Mouse (Mus musculus): ENCODE data around the gene Sgsm1. TPM values are rescaled to one million over a fixed set of nuclear protein-coding genes. Genes with fewer than 3 reads are reported as not detected.

The Sgsm1 gene
- total RNA-seq, 2 experiments from 2014 or later = 175 to 185 TPM

DNA sequence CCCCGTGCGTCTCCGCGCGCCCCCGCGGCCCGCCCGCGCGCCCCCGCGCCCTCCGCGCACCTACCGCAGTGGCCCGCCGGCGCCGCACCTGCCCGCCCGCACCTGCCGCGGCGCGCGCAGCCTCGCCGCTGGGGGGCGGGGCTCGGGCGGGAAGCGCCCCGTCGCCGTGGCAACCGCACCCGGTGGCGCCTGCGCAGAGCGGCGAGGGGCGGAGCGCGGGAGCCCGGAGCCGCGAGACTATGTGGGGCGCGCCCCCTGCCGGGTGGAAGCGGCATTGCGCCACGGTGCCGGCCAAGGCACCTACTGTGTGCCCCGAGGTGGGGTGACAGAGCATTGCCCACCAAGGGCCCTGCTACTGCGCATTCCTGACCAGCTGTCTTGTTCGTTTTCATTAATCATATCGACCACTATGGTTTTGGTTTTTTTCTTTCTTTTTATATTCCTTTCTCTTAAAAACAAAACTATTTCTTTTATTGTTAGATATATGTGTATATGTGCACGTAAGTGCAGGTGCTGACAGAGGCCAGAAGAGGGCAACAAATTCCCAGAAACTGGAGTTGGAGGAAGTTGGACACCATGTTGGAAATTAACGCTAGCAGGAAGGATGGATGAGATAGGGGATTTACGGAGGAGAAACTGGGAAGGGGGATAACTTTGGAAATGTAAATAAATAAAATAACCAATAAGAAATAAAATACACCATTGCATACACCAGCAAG lies 89.3 kb downstream of the Sgsm1 start, which contains the start of gene 2900026A02Rik:
TSS of gene 2900026A02Rik (minus strand) at position 90 of the 719 bp plus-strand sequence.
- peak within 1 kb of the TSS; percentile 52 for H3K27ac ChIP-seq
- DNase-seq (ENCODE audit: extremely low spot score in 1 of 2, low spot score in 2 of 2) = peak; percentile 81 to 82
- peak within 1 kb of the TSS; percentile 75 for H3K4me3 ChIP-seq
- peak; percentile 92 for TF ChIP-seq CTCF (IDR thresholded peaks at IDR 0.05)
- intact Hi-C loops (cut with DNase I) = loop anchor here (1.0 kb wide), 1 partner anchor 41 kb away; no protein-coding TSS in a partner anchor

DNA sequence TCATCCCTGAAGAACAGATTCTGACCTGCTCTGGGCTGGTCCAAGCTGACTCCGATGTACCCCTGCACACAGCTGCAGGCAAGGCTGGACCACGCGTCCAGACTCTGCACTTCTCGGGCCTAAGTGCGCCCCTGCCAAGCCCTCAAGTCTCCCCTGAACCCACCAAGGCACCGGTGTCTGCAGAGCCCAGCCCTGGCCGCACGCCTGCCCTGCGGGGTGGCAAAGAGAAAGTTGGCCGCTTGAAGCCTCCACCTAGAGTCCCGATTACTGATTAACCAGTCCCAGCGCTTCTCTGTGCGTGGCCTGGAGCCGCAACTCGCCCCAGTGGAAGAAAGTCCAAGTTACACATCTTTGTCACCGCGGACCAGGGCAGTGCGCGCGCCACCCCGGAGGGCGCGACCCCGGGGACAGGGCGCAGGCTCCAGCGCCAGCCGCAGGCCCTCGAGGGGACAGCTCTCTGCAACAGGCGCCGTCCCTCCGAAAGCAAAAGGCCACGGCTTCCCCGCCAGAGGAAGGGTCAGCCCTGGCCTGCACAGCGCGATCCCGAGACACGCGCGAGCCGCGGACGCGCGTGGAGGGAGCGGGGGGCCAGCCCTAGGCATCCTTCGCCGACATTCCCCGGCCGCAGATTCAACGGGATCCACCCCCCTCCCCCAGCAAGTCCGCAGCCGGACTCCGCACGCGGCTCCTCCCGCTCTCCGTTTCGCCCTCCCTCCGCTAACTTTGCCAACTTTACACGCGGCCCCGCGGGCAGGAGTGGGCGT lies 90.0 kb downstream of the Sgsm1 start:
- intact Hi-C loops (cut with DNase I) = loop anchor here (1.0 kb wide), 1 partner anchor 40 kb away; no protein-coding TSS in a partner anchor
- peak overlapping the region; percentile 52 for H3K27ac ChIP-seq
- TF ChIP-seq CTCF (IDR thresholded peaks at IDR 0.05) = no peak; the same call in 1 of the 2 replicates
- peak overlapping the region; percentile 75 for H3K4me3 ChIP-seq
- DNase-seq (ENCODE audit: extremely low spot score in 1 of 2, low spot score in 2 of 2) = no peak

DNA sequence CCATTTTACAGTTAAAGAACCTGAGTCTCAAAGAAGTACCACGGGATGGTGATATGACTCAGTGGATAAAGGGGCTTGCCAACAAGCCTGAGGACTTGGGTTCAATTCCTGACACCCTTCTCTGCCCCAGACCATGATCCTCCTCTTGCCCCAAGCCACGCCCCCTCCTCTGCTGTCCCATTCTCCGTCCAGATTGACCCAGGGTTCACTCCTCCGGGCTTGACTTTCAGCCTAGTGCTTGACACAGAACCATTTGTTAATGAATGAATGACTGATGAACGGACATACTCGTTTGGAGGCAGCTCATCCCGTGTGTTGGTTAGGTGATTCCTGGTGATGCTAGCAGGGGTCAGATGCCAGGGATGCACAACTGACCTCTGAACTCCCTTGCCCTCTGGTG lies 90.7 kb downstream of the Sgsm1 start:
- no peak for TF ChIP-seq CTCF (IDR thresholded peaks at IDR 0.05)
- Histone ChIP-seq H3K27ac (no peak overlapping the region), H3K4me3 (no peak overlapping the region)
- intact Hi-C loops (cut with DNase I) = no loop called here
- DNase-seq (ENCODE audit: extremely low spot score in 1 of 2, low spot score in 2 of 2) = no peak

DNA sequence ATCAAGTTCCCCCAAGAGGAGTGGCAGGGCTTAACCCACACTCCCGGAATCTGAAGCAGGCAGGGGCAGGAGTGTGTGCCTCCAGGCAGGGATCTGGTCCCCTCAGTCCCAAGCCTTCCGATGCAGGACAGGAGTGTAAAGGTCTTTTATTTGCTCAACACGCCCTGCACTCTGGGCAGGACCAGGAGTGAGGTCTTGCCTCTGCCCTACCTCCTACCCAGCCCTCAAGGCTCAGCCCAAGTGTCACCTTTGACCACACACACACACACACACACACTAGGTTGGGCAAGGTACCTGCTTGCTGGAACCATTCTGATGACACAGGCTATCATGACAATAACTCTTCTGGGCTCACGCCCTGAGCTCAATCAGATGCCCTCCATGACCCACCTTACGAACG lies 91.1 kb downstream of the Sgsm1 start:
- intact Hi-C loops (cut with DNase I) = no loop called here
- no peak for TF ChIP-seq CTCF (IDR thresholded peaks at IDR 0.05)
- DNase-seq (ENCODE audit: extremely low spot score in 1 of 2, low spot score in 2 of 2) = no peak
- no peak overlapping the region for H3K27ac ChIP-seq
- H3K4me3 ChIP-seq = no peak overlapping the region

DNA sequence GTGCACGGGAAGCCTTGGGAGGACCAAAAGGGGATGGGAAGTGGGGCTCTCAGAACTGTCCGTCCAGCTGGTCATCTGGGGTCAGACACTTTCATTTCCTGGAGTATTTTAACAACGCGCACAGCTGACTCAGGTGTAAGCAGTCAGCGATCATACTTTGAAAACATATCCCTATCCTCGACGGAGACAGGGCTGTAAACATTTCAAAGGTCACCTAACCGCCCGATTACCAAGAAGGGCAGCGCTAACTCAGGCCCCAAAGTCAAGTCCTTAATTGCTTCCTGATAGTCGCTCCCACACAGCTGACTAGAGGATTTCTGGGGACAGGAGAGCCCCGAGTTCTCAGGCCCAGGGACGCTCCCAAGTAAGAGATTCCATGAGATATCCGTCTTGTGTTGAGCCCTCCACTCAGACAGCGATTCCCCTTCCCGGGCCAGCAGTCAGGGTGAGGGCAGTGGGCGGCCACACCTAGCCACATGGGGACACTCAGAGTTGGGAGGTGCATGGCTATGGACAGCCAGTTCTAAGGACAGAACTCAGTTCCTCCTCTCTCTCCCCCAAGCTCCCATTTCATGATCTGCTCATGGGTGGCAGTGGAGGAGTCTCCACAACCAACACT lies 91.9 kb downstream of the Sgsm1 start:
- H3K4me3 ChIP-seq = no peak overlapping the region
- intact Hi-C loops (cut with DNase I) = no loop called here
- H3K27ac ChIP-seq = no peak overlapping the region
- TF ChIP-seq CTCF (IDR thresholded peaks at IDR 0.05) = no peak
- DNase-seq (ENCODE audit: extremely low spot score in 1 of 2, low spot score in 2 of 2) = no peak

DNA sequence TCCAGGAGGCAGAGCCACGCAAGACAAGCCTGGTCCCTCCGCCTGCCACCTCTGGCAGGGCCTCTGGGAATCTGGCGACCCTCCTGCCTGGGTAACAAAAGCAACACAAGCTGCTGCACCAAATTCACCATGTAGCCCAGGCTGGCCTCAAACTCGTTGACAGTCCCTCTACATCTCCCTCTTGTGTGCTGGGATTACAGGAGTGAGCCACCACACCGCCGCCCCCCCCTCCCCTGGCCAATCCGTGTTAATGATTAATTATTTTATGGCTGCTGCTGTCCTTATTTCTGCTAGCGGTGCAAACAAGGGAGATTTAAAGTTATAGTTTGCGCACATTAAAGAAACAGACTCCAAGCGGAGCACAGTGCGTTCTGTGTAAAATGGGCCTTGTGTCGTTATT lies 93.5 kb downstream of the Sgsm1 start:
- intact Hi-C loops (cut with DNase I) = no loop called here
- Histone ChIP-seq H3K27ac (peak overlapping the region; percentile 5), H3K4me3 (no peak overlapping the region)
- no peak for DNase-seq (ENCODE audit: extremely low spot score in 1 of 2, low spot score in 2 of 2)
- TF ChIP-seq CTCF (IDR thresholded peaks at IDR 0.05) = no peak

DNA sequence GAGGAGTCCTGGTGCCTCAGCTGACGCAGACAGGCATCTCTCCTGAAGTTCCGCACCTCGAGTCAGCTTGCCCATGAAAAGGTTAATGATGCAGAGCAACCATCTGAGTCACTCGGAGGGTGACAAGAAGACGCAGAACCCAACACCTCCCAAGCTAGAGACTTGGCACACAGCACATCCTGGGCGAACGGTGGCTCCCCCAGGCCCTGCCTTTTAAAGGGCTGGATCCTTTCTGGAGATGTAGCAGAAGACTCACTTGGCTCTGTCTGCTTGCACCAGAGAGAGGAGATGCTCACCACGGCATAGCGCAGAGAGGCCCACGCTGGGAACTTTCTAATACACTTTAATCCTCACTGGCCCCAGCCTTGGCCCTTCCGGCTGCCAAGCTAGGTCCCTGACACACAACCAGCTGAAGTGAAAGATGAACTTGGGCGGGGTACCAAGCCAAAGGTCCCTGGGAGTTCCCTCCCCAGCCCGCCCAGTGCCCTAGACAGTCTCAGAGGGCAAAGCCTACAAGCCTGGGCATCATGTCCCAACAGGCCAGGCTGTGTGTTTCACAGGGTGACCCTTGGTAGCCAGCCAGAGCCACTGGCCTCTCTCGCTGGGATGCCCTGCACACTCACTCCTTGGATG lies 94.1 kb downstream of the Sgsm1 start:
- intact Hi-C loops (cut with DNase I) = no loop called here
- DNase-seq (ENCODE audit: extremely low spot score in 1 of 2, low spot score in 2 of 2) = peak in 1 of 2 experiments; percentile 43
- peak overlapping the region; percentile 53 for H3K27ac ChIP-seq

DNA sequence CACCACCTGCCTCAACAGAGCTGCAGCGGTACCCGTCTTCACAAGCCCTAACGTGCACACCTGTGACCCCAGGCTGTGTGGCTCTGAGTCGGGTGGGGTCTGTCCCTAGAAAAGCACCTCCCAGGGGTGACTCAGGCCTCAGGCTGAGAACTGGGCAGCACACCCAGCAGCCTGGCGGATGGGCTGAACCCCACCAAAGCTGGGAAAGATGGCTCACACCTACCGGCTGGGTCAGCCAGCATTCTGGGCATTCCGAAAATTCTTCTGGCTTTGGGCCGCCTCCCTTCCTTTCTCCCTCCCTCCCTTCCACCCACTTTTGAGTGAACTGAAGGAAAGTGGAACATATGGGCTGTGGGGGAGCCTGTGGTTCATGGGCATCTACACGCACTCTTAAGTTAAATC lies 95.0 kb downstream of the Sgsm1 start:
- intact Hi-C loops (cut with DNase I) = no loop called here
- TF ChIP-seq CTCF (IDR thresholded peaks at IDR 0.05) = no peak
- DNase-seq (ENCODE audit: extremely low spot score in 1 of 2, low spot score in 2 of 2) = peak in 1 of 2 experiments; percentile 54
- Histone ChIP-seq H3K27ac (peak overlapping the region; percentile 53; the same call in 1 of the 2 replicates), H3K4me3 (no peak overlapping the region)

More for the DNA sequence above, 94.1 kb downstream of the Sgsm1 start:
- H3K4me3 ChIP-seq = no peak overlapping the region
- no peak for TF ChIP-seq CTCF (IDR thresholded peaks at IDR 0.05)

DNA sequence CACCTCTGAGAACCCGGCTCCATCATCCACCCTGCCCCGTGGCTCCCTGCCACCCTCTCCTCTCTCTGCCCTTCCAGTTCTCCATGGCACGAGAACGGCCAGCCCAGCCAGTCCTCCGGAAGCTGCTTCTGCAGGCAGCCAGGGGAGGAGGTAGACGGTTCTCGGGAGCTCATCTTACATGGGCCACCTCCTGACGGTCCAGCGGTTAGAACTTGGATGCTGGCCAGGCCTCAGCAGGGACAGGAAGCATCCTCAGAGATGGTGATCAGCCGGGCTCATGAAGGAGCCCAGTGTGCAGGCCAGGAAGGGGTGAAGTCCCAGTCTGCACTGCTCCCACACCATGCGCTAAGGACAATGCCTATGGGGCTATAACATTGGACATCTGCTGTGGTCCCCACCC lies 96.1 kb downstream of the Sgsm1 start:
- TF ChIP-seq CTCF (IDR thresholded peaks at IDR 0.05) = no peak
- H3K27ac ChIP-seq = no peak overlapping the region
- no peak overlapping the region for H3K4me3 ChIP-seq
- DNase-seq (ENCODE audit: extremely low spot score in 1 of 2, low spot score in 2 of 2) = no peak
- intact Hi-C loops (cut with DNase I) = no loop called here

DNA sequence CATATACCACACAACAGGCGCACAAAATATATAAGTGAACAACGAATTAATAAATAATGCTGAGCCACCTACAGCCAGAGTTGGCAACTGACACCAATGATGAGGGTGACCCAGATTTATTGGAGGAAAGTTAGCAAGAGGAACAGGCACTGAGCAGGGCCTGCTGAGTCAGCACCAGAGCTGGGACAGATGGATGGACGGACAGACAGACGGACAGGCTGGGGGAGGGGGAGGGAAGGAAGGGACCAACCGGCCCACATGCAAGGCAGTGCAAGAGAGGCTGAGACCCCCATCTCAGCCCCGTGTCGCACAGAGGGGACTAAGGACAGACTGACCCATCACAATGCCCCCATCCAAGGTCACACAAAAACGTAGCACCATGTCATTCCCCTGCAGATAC lies 96.5 kb downstream of the Sgsm1 start:
- DNase-seq (ENCODE audit: extremely low spot score in 1 of 2, low spot score in 2 of 2) = no peak
- H3K4me3 ChIP-seq = no peak overlapping the region
- no peak for TF ChIP-seq CTCF (IDR thresholded peaks at IDR 0.05)
- intact Hi-C loops (cut with DNase I) = no loop called here
- H3K27ac ChIP-seq = no peak overlapping the region

DNA sequence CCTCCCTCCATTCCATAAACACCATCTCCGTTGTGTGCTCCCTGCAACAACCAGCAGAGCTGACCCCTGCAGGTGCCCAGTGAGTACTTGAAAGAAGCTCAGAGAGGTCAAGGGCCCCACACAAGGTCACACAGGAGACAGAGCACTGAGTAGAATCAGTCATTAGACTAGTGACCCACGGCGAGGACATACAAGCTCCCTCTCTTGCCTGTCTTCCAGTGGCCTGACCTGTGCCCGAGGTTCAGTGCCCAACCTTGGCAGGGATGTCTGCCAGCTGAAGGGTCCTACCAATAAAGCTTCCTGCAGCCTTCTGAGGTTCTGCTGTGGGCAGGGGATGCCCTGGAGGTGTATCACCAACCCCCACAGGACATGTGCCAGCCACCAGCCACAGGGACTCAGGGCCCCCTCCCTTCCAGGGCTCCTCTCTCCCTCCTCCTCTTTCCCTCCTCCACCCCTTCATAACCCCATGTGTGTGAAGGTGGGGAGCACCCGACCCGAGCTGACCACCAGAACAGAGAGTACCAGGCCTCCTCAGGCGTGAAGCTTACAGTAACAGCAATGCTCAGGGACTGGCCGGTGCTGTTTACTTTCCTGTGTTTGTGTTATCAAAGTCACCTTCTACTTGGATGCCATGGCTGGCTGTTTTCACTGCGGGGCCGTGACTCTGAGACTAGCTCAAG lies 98.3 kb downstream of the Sgsm1 start:
- Histone ChIP-seq H3K27ac (no peak overlapping the region), H3K4me3 (no peak overlapping the region)
- DNase-seq (ENCODE audit: extremely low spot score in 1 of 2, low spot score in 2 of 2) = no peak
- intact Hi-C loops (cut with DNase I) = no loop called here
- TF ChIP-seq CTCF (IDR thresholded peaks at IDR 0.05) = no peak

Data from left cerebral cortex, adult 2 months (tissue).